Mouse (Mus musculus) cerebellum, adult 2 months (tissue): ENCODE results near the gene Adat1.

Experiments
- CTCF ChIP-seq: fragments of 200-500 bp; IDR thresholded peaks from 2 replicates; pipeline ENCODE4 v1.5.1; 2011; ENCODE audit warnings: low read depth, mild to moderate bottlenecking, control low read depth, low read length, moderate library complexity, borderline replicate concordance; ENCODE audit not compliant: insufficient read depth
- POLR2A ChIP-seq: fragments of 200-500 bp; IDR thresholded peaks from 2 replicates; pipeline ENCODE4 v1.6.1; 2011; ENCODE audit warnings: low read length, control low read depth, borderline replicate concordance; ENCODE audit not compliant: insufficient read depth

DNA sequence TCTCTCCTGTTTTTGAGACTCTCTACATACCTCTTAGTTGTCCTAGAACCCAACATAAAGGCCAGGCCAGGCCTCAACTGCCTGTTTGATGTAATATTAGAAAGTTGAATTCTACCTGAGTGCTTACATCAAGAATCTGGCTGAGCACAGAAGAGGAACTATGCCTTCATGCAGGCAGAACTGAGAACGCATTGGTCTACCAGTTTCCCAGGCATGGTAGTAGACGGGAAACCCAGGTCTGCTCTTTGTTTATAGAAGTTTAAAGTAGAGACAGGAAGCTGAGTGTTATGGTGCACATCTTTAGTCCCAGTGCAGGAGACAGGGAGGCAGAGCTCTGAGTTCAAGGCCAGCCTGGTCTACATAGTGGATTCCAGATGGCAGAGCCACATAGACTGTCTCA, 45.0 kb downstream of the Adat1 start:
- no peak for TF ChIP-seq POLR2A
- no peak for TF ChIP-seq CTCF
